Mouse (Mus musculus): ENCODE results near the gene Pcmt1. TPM values are rescaled to one million over a fixed set of nuclear protein-coding genes. Genes with fewer than 3 reads are reported as not detected.
A peak's percentile ranks its signal among the peaks of the same experiment; 100 is the strongest.

Pcmt1 gene
- 187 and 194 TPM in 2 replicates for polyA plus RNA-seq (2015; fragmentation: Nextera tagmentation; extraction: Ambion mirVana)

DNA sequence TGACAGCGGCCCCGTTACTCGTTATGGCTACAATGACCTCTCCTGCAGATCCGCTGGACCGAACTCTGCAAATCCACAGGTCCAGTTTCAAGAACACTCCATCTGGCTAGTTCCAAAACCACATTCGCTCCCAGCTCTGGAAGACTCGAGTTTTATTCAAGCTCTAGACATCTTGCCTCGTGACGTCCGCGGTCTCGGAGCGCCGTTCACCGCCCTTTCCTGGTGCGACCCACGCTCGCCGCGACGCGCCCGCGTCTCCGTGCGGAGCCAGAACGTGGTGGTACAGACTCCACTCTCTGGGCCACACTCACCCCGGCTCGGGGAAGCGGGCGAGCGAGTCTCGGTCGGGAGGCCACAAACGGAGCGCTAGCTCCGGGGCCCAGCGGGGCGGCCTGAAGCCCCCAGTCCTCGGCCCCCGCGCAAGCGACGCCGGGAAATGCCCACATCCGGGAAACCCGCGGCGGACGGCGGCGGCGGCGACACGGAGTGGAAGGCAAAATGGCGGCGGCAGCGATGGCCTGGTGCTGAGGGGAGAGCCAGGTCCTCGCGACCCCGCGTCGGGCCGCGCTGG, at the start of gene Pcmt1, which contains the start of gene Lats1:
Pcmt1 (minus strand) TSS at position 406 of the 571 bp plus-strand sequence.
Lats1 (plus strand) TSS at position 484 of the 571 bp plus-strand sequence.
- Histone ChIP-seq H3K4me2 (peak within 1 kb of the TSS; percentile 73), H3K9ac (replicated peaks) (peak within 1 kb of the TSS; percentile 97), H3K4me3 (replicated peaks) (peak within 1 kb of the TSS; percentile 96), H3K27ac (replicated peaks) (peak within 1 kb of the TSS; percentile 96), H3K9me3 (replicated peaks) (no peaks in the 10 kb centered on the region), H3K4me1 (peaks cover 49% of the 10 kb centered on the region), H3K27me3 (replicated peaks) (no peaks in the 10 kb centered on the region), H3K36me3 (peaks cover 27% of the 10 kb centered on the region)
- WGBS, result under 1% methylated on average over 65 of the region's 65 CpGs
- ATAC-seq (ENCODE audit: low FRiP score), result peak; percentile 91

DNA sequence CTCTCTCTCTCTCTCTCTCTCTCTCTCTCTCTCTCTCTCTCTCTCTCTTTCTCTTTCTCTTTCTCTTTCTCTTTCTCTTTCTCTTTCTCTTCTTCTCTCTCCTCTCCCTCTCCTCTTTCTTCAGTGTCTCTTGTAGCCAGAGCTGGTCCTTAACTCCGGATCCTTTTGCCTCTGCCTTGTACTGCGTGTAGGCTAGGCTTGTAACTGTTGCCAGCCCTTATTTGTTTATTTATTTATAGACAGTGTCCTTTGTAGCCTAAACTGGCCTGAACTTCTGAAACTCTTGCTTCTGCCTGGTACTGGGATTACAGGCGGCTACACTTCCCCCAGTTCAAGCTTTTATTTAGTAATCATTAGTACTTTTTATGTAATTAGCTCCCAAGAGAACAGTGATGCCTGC, 46.1 kb upstream of the Pcmt1 start:
- H3K9ac ChIP-seq (replicated peaks), result no peak overlapping the region
- H3K27ac ChIP-seq (replicated peaks), result no peak overlapping the region
- no peak for ATAC-seq (ENCODE audit: low FRiP score)
- H3K36me3 ChIP-seq, result no peaks in the 10 kb centered on the region
- WGBS, result 16% methylated on average over 3 of the region's 3 CpGs
- H3K4me3 ChIP-seq (replicated peaks), result peak overlapping the region; percentile 90; the same call in 1 of the 2 replicates
- no peaks in the 10 kb centered on the region for H3K27me3 ChIP-seq (replicated peaks)
- no peaks in the 10 kb centered on the region for H3K9me3 ChIP-seq (replicated peaks)
- H3K4me1 ChIP-seq, result peaks cover 30% of the 10 kb centered on the region
- peak overlapping the region; percentile 84 for H3K4me2 ChIP-seq

DNA sequence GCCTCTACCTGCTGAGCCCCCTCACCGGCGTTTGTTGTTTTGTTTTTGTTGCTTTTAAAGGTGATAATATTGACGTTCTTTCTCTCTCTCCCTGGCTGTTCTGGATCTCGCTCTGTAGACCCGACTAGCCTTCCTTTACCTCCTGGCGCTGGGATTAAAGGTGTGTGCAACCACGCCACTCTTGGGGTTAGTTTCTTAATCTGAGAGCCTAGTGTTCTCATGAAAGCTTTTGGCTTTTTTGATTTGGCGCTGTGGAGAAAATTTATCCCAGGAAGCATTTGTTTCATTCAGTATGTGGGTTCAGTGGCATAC, 45.5 kb upstream of the Pcmt1 start:
- H3K27ac ChIP-seq (replicated peaks), result peak overlapping the region; percentile 80; the same call in 1 of the 2 replicates
- peak overlapping the region; percentile 90 for H3K4me3 ChIP-seq (replicated peaks)
- H3K4me2 ChIP-seq, result peak overlapping the region; percentile 84
- H3K27me3 ChIP-seq (replicated peaks), result no peaks in the 10 kb centered on the region
- no peaks in the 10 kb centered on the region for H3K9me3 ChIP-seq (replicated peaks)
- no peaks in the 10 kb centered on the region for H3K36me3 ChIP-seq
- H3K9ac ChIP-seq (replicated peaks), result peak overlapping the region; percentile 69
- ATAC-seq (ENCODE audit: low FRiP score), result peak; percentile 2; the same call in 1 of the 2 replicates
- WGBS, result under 1% methylated on average over 8 of the region's 8 CpGs
- peaks cover 26% of the 10 kb centered on the region for H3K4me1 ChIP-seq

DNA sequence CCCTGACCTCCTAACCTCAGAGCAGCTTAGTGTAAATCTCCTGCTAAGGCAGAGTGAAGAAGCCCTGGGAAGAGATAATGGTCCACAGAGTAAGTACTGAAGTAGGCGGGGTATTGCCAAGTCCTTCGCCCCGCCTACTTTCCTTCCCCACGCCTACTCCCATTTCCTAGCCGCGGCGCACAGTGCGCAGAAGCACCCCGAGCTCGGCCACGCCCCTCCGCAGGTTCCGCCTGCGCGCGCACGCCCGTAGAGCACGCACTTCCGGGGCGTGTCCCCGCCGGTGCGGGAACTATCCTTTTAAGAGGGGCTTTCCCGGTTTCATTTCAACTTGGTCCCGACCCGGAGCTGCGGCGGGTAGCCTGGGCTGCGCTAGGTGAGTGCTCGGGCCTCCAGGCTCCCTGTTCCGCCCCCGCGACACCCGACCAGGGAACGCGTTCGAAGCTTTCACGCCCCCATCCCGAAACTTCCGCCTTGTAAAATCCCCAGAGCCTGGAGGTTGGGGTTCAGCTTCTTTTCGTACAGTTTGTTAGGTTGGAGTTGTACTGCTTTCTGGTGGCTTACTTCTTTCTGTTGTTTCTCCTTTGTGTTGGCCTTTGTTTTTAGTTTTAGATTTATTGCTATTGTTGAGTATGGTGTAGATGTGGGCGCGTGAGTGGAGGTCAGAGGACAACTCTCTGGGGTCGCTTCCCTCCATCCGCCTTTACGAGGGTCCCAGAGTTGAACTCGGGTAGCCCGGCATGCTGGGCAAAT, 45.0 kb upstream of the Pcmt1 start, which contains the start of gene Katna1:
Katna1 (plus strand) TSS at position 250 of the 750 bp plus-strand sequence.
- peak; percentile 98 for ATAC-seq (ENCODE audit: low FRiP score)
- Histone ChIP-seq H3K4me3 (replicated peaks) (peak within 1 kb of the TSS; percentile 90), H3K4me2 (peak within 1 kb of the TSS; percentile 84), H3K4me1 (peaks cover 23% of the 10 kb centered on the region), H3K27ac (replicated peaks) (peak within 1 kb of the TSS; percentile 80), H3K9me3 (replicated peaks) (no peaks in the 10 kb centered on the region), H3K36me3 (no peaks in the 10 kb centered on the region), H3K27me3 (replicated peaks) (no peaks in the 10 kb centered on the region), H3K9ac (replicated peaks) (peak within 1 kb of the TSS; percentile 69)
- WGBS, result under 1% methylated on average over 49 of the region's 49 CpGs

DNA sequence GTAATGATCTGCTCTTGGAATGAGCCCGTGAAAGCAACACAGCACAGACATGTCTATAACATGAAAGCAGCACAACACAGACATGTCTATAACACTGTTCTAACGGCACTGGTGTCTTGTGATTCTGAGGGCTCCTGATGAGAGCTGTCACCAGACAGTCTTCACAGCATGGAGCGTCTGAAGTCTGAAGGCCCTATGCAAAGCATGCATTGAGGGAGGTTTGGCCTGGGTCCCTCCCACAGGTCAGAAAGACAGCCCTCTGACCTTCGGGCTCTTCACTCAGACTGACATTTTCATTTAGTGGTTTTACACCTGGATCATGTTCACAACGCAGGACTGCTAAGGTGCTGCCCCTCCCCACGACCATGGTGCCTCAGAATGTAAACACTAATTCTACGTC, 34.1 kb upstream of the Pcmt1 start:
- no peaks in the 10 kb centered on the region for H3K9me3 ChIP-seq (replicated peaks)
- H3K4me3 ChIP-seq (replicated peaks), result no peak overlapping the region
- no peak overlapping the region for H3K27ac ChIP-seq (replicated peaks)
- H3K36me3 ChIP-seq, result peaks cover 37% of the 10 kb centered on the region
- no peak overlapping the region for H3K9ac ChIP-seq (replicated peaks)
- H3K4me2 ChIP-seq, result no peak overlapping the region
- H3K4me1 ChIP-seq, result no peaks in the 10 kb centered on the region
- 83% methylated on average over 7 of the region's 7 CpGs for WGBS
- no peak; the same call in 1 of the 2 replicates for ATAC-seq (ENCODE audit: low FRiP score)
- H3K27me3 ChIP-seq (replicated peaks), result no peaks in the 10 kb centered on the region

GRCm38 (mm10) chr10:7712506-7712905, 31.6 kb upstream of the Pcmt1 start:
- Histone ChIP-seq H3K36me3 (peaks cover 48% of the 10 kb centered on the region), H3K9me3 (replicated peaks) (no peaks in the 10 kb centered on the region), H3K9ac (replicated peaks) (no peak overlapping the region), H3K27me3 (replicated peaks) (no peaks in the 10 kb centered on the region), H3K4me2 (no peak overlapping the region), H3K27ac (replicated peaks) (no peak overlapping the region), H3K4me1 (no peaks in the 10 kb centered on the region), H3K4me3 (replicated peaks) (no peak overlapping the region)
- WGBS, result 93% methylated on average over 13 of the region's 13 CpGs
- ATAC-seq (ENCODE audit: low FRiP score), result no peak

GRCm38 (mm10) chr10:7710121-7710520, 29.2 kb upstream of the Pcmt1 start:
- no peak for ATAC-seq (ENCODE audit: low FRiP score)
- H3K27ac ChIP-seq (replicated peaks), result no peak overlapping the region
- H3K4me2 ChIP-seq, result no peak overlapping the region
- 92% methylated on average over 5 of the region's 5 CpGs for WGBS
- H3K27me3 ChIP-seq (replicated peaks), result no peaks in the 10 kb centered on the region
- H3K4me3 ChIP-seq (replicated peaks), result no peak overlapping the region
- peaks cover 61% of the 10 kb centered on the region for H3K36me3 ChIP-seq
- no peak overlapping the region for H3K9ac ChIP-seq (replicated peaks)
- H3K9me3 ChIP-seq (replicated peaks), result no peaks in the 10 kb centered on the region
- no peaks in the 10 kb centered on the region for H3K4me1 ChIP-seq

DNA sequence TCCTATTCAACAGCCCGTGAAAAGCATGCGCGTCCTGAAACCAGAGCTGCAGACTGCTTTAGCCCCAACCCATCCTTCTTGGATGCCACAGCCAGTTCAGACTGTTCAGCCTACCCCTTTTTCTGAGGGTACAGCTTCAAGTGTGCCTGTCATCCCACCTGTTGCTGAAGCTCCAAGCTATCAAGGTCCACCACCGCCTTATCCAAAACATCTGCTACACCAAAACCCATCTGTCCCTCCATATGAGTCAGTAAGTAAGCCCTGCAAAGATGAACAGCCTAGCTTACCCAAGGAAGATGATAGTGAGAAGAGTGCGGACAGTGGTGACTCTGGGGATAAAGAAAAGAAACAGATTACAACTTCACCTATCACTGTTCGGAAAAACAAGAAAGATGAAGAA, 21.6 kb upstream of the Pcmt1 start:
- Histone ChIP-seq H3K27ac (replicated peaks) (no peak overlapping the region), H3K4me1 (no peaks in the 10 kb centered on the region), H3K36me3 (peaks cover 78% of the 10 kb centered on the region), H3K27me3 (replicated peaks) (no peaks in the 10 kb centered on the region), H3K4me2 (no peak overlapping the region), H3K4me3 (replicated peaks) (no peak overlapping the region), H3K9ac (replicated peaks) (no peak overlapping the region), H3K9me3 (replicated peaks) (no peaks in the 10 kb centered on the region)
- ATAC-seq (ENCODE audit: low FRiP score), result no peak
- whole genome bisulfite sequencing, result 95% methylated on average over 6 of the region's 6 CpGs

DNA sequence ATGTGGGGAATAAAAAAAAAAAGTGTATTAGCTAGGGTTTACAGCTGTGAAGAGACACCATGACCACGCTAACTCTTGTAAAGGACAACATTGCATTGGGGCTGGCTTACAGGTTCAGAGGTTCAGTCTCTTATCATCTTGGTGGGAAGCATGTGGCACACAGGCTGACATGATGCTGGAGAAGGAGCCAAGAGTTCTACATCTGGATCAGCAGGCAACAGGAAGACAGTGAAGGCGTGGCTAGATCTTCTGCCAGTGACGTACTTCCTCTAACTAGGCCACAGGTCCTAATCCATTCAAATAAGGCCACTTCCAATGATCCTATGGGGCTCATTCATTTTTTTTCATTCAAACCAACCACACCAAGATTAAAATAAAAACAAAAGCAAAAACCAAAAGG, 19.2 kb upstream of the Pcmt1 start:
- Histone ChIP-seq H3K4me3 (replicated peaks) (no peak overlapping the region), H3K27me3 (replicated peaks) (no peaks in the 10 kb centered on the region), H3K27ac (replicated peaks) (no peak overlapping the region), H3K9ac (replicated peaks) (no peak overlapping the region), H3K36me3 (peaks cover 70% of the 10 kb centered on the region), H3K9me3 (replicated peaks) (no peaks in the 10 kb centered on the region), H3K4me1 (no peaks in the 10 kb centered on the region), H3K4me2 (no peak overlapping the region)
- 91% methylated on average over 3 of the region's 3 CpGs for WGBS
- ATAC-seq (ENCODE audit: low FRiP score), result no peak

DNA sequence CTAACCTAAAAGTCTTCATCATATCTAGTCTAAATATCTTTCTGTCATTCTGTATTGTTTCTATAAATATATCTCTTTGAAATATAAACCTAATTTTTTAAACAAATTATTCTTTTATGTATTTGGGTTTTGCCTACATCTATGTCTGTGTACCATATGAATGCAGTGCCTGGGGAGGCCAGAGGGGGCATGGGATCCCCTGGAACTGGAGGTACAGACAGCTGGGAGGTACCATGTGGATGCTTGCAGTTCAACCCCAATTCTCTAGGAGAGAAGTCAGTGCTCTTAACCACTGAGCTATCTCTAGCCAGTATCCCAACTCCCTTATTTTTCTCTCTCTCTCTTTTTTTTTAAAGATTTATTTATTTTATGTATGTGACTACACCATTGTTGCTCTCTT, 14.3 kb upstream of the Pcmt1 start:
- Histone ChIP-seq H3K36me3 (peaks cover 65% of the 10 kb centered on the region), H3K27ac (replicated peaks) (no peak overlapping the region), H3K9me3 (replicated peaks) (no peaks in the 10 kb centered on the region), H3K9ac (replicated peaks) (no peak overlapping the region), H3K27me3 (replicated peaks) (no peaks in the 10 kb centered on the region), H3K4me1 (no peaks in the 10 kb centered on the region), H3K4me2 (no peak overlapping the region), H3K4me3 (replicated peaks) (no peak overlapping the region)
- no peak for ATAC-seq (ENCODE audit: low FRiP score)

GRCm38 (mm10) chr10:7686902-7687301, 6.0 kb upstream of the Pcmt1 start:
- Histone ChIP-seq H3K9ac (replicated peaks) (no peak overlapping the region), H3K4me3 (replicated peaks) (no peak overlapping the region), H3K27ac (replicated peaks) (no peak overlapping the region), H3K27me3 (replicated peaks) (no peaks in the 10 kb centered on the region), H3K9me3 (replicated peaks) (no peaks in the 10 kb centered on the region), H3K4me2 (no peak overlapping the region), H3K36me3 (peaks cover 9% of the 10 kb centered on the region), H3K4me1 (peaks cover 25% of the 10 kb centered on the region)
- ATAC-seq (ENCODE audit: low FRiP score), result no peak
- WGBS, result 89% methylated on average over 6 of the region's 6 CpGs

DNA sequence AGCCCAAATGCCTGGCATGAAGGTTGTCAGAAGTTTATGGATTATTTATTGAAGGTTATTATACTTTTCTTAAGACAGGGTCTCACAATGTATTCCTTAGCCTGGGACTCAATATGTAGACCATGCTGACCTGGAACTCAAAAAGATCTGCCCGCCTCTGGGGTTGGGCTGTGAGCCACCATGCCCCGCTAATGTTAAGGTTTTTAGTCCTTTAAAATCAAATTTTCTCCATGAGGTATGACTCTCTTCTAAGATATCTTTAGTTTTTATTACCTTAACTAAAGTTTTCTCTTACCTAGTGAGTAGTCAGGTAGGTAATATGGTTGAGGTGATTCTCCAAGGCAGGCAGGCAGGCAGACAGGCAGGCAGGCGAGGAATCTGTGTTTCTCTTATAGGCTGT, 1.3 kb upstream of the Pcmt1 start:
- Histone ChIP-seq H3K9ac (replicated peaks) (peak overlapping the region; percentile 97), H3K4me3 (replicated peaks) (peak overlapping the region; percentile 96), H3K27me3 (replicated peaks) (no peaks in the 10 kb centered on the region), H3K27ac (replicated peaks) (no peak overlapping the region), H3K4me2 (peak overlapping the region; percentile 73), H3K36me3 (peaks cover 13% of the 10 kb centered on the region), H3K4me1 (peaks cover 49% of the 10 kb centered on the region), H3K9me3 (replicated peaks) (no peaks in the 10 kb centered on the region)
- ATAC-seq (ENCODE audit: low FRiP score), result no peak
- 60% methylated on average over 3 of the region's 3 CpGs for WGBS
